Mouse (Mus musculus): Measurements from ENCODE around the gene Immp2l. TPM values are rescaled to one million over a fixed set of nuclear protein-coding genes. Genes with fewer than 3 reads are reported as not detected.

The Immp2l gene
- polyA plus RNA-seq, 1 experiment from 2014 or later: 30.5 TPM

DNA sequence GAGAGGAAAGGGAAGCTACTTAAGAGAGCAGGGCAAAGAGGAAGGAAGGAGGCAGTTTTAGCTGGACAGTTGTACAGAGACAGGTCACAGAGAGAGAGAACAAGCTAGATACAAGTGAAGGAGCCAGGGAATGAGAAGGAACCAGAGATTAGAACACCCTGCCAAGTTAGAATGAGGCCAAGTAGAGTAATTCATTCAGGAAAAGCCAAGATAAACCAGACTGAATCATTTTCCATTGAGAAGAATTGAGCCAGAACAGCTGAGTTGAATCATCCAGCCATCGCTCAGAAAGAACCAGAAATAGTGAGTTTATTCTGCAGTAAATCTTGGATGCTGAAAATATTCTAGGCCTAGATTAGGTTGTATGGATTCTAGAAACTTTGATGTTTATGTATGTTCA lies 1.4 kb upstream of the Immp2l start:
- H3K4me3 ChIP-seq (ENCODE audit: low read depth, low read length): no peak overlapping the region
- ATAC-seq: no peak
- no peaks in the 10 kb centered on the region for H3K36me3 ChIP-seq (ENCODE audit: control insufficient read depth, insufficient read depth)
- no peaks in the 10 kb centered on the region for H3K27me3 ChIP-seq (replicated peaks; ENCODE audit: control insufficient read depth, insufficient read depth, low read length)
- WGBS: 69% methylated on average over 1 of the region's 1 CpGs
- TF ChIP-seq CTCF (IDR thresholded peaks at IDR 0.05; ENCODE audit: low read depth): no peak
- H3K4me2 ChIP-seq (replicated peaks; ENCODE audit: low read depth): no peak overlapping the region
- H3K4me1 ChIP-seq (replicated peaks; ENCODE audit: control insufficient read depth, insufficient read depth, low read length): no peaks in the 10 kb centered on the region
- H3K9me3 ChIP-seq (ENCODE audit: control insufficient read depth): no peaks in the 10 kb centered on the region
- no peak overlapping the region for H3K9ac ChIP-seq (ENCODE audit: low read depth, low read length)
- H3K27ac ChIP-seq (ENCODE audit: low read depth, low read length): no peak overlapping the region

DNA sequence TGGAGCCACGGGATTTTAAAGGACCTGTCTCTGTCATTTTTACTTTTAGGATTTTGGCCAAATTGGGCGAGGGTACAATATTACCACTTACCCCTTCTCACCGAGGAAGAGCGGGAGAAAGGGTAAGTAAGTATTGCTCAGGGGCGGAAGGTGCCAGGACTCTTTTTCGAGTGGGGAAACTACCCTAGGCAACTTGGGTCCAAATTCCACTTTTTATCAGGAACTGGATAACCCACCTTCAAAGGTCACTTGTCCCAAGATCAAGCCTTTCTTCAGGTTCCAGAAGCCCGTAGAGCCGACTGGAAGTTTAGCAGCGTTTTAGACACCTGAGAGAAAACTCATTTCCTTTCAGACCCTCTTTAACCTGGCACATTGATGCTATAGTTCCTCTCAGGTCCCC lies 622 bp downstream of the Immp2l start:
- no peak for TF ChIP-seq CTCF (IDR thresholded peaks at IDR 0.05; ENCODE audit: low read depth)
- Histone ChIP-seq H3K4me1 (replicated peaks; ENCODE audit: control insufficient read depth, insufficient read depth, low read length) (no peaks in the 10 kb centered on the region), H3K27me3 (replicated peaks; ENCODE audit: control insufficient read depth, insufficient read depth, low read length) (no peaks in the 10 kb centered on the region), H3K4me2 (replicated peaks; ENCODE audit: low read depth) (peak overlapping the region; percentile 92), H3K9ac (ENCODE audit: low read depth, low read length) (peak overlapping the region; percentile 81), H3K36me3 (ENCODE audit: control insufficient read depth, insufficient read depth) (no peaks in the 10 kb centered on the region), H3K9me3 (ENCODE audit: control insufficient read depth) (no peaks in the 10 kb centered on the region), H3K4me3 (ENCODE audit: low read depth, low read length) (peak overlapping the region; percentile 83), H3K27ac (ENCODE audit: low read depth, low read length) (peak overlapping the region; percentile 88)
- ATAC-seq: peak; percentile 69
- WGBS: 6% methylated on average over 9 of the region's 9 CpGs

DNA sequence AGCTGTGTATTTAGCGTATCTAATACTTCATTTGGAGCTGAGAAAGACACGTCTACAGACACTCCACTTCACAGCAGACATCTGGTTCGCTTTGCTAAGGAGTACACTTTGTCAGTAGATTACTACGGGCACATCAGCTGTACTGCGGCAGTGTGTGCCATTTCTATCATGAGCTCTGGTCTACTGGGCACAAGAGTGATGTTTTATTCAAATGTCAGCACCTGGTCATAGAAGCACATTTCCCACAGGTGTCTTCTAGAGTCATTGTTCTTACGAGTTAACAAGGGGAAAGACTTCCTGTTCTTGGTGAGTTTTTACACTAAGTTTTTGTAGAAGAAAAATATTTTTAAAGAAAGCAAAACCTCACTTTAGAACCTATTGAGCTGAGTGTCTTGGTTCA lies 3.6 kb downstream of the Immp2l start:
- Histone ChIP-seq H3K4me1 (replicated peaks; ENCODE audit: control insufficient read depth, insufficient read depth, low read length) (no peaks in the 10 kb centered on the region), H3K27ac (ENCODE audit: low read depth, low read length) (no peak overlapping the region), H3K9me3 (ENCODE audit: control insufficient read depth) (no peaks in the 10 kb centered on the region), H3K27me3 (replicated peaks; ENCODE audit: control insufficient read depth, insufficient read depth, low read length) (no peaks in the 10 kb centered on the region), H3K4me2 (replicated peaks; ENCODE audit: low read depth) (no peak overlapping the region), H3K4me3 (ENCODE audit: low read depth, low read length) (no peak overlapping the region), H3K9ac (ENCODE audit: low read depth, low read length) (no peak overlapping the region), H3K36me3 (ENCODE audit: control insufficient read depth, insufficient read depth) (no peaks in the 10 kb centered on the region)
- no peak for ATAC-seq
- 77% methylated on average over 6 of the region's 6 CpGs for WGBS
- TF ChIP-seq CTCF (IDR thresholded peaks at IDR 0.05; ENCODE audit: low read depth): no peak

DNA sequence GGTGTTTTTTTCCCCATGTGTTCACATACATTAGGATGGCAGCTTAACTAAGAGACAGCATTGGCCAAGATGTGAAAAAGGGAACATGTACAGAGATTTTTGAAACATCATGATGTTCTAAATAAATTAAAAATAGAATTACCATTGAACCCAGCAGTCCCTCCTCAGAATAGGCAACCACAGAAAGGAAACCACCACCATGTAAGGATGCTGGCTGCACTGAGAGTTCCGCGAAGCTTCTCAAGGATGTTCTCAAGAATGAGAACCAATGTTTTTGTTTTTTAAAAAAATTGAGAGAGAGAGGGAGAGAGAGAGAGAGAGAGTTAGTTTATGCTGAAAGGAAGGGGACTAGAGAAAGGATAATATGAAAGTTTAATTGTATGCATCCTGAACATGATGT lies 7.2 kb downstream of the Immp2l start:
- no peak for TF ChIP-seq CTCF (IDR thresholded peaks at IDR 0.05; ENCODE audit: low read depth)
- Histone ChIP-seq H3K4me3 (ENCODE audit: low read depth, low read length) (no peak overlapping the region), H3K36me3 (ENCODE audit: control insufficient read depth, insufficient read depth) (no peaks in the 10 kb centered on the region), H3K27me3 (replicated peaks; ENCODE audit: control insufficient read depth, insufficient read depth, low read length) (no peaks in the 10 kb centered on the region), H3K4me1 (replicated peaks; ENCODE audit: control insufficient read depth, insufficient read depth, low read length) (no peaks in the 10 kb centered on the region), H3K9ac (ENCODE audit: low read depth, low read length) (no peak overlapping the region), H3K27ac (ENCODE audit: low read depth, low read length) (no peak overlapping the region), H3K4me2 (replicated peaks; ENCODE audit: low read depth) (no peak overlapping the region), H3K9me3 (ENCODE audit: control insufficient read depth) (no peaks in the 10 kb centered on the region)
- 94% methylated on average over 2 of the region's 2 CpGs for WGBS
- no peak for ATAC-seq

GRCm38 (mm10) chr12:41033196-41033595 lies 9.3 kb downstream of the Immp2l start:
- TF ChIP-seq CTCF (IDR thresholded peaks at IDR 0.05; ENCODE audit: low read depth): no peak
- Histone ChIP-seq H3K4me2 (replicated peaks; ENCODE audit: low read depth) (no peak overlapping the region), H3K9ac (ENCODE audit: low read depth, low read length) (no peak overlapping the region), H3K36me3 (ENCODE audit: control insufficient read depth, insufficient read depth) (no peaks in the 10 kb centered on the region), H3K4me3 (ENCODE audit: low read depth, low read length) (no peak overlapping the region), H3K4me1 (replicated peaks; ENCODE audit: control insufficient read depth, insufficient read depth, low read length) (no peaks in the 10 kb centered on the region), H3K9me3 (ENCODE audit: control insufficient read depth) (no peaks in the 10 kb centered on the region), H3K27ac (ENCODE audit: low read depth, low read length) (no peak overlapping the region), H3K27me3 (replicated peaks; ENCODE audit: control insufficient read depth, insufficient read depth, low read length) (no peaks in the 10 kb centered on the region)
- ATAC-seq: no peak
- 96% methylated on average over 3 of the region's 3 CpGs for WGBS

GRCm38 (mm10) chr12:41039834-41040233 lies 15.9 kb downstream of the Immp2l start:
- TF ChIP-seq CTCF (IDR thresholded peaks at IDR 0.05; ENCODE audit: low read depth): no peak
- Histone ChIP-seq H3K9ac (ENCODE audit: low read depth, low read length) (no peak overlapping the region), H3K4me3 (ENCODE audit: low read depth, low read length) (no peak overlapping the region), H3K4me1 (replicated peaks; ENCODE audit: control insufficient read depth, insufficient read depth, low read length) (no peaks in the 10 kb centered on the region), H3K36me3 (ENCODE audit: control insufficient read depth, insufficient read depth) (no peaks in the 10 kb centered on the region), H3K4me2 (replicated peaks; ENCODE audit: low read depth) (no peak overlapping the region), H3K27me3 (replicated peaks; ENCODE audit: control insufficient read depth, insufficient read depth, low read length) (no peaks in the 10 kb centered on the region), H3K27ac (ENCODE audit: low read depth, low read length) (no peak overlapping the region), H3K9me3 (ENCODE audit: control insufficient read depth) (no peaks in the 10 kb centered on the region)
- no peak for ATAC-seq
- 79% methylated on average over 5 of the region's 5 CpGs for WGBS

DNA sequence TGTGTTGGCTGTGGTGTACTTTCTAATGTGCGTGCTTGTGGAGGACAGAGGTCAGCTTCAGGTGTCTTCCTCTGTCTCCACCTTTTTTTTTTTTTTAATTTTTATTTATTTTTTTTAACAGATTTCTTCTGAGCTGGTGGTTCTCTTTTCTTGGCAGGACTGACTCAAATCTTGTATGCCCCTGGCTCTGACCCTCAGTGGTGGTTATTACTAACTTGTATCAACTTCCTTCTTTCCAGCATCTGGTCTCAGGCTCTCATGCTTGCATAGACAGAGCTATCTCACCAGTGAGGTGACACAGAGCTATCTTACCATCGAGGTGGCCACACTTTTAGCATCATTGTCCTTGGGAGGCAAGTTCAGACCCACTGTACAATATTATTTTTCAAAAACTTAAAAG lies 17.8 kb downstream of the Immp2l start:
- no peak overlapping the region for H3K4me2 ChIP-seq (replicated peaks; ENCODE audit: low read depth)
- WGBS: 78% methylated on average over 2 of the region's 2 CpGs
- H3K4me3 ChIP-seq (ENCODE audit: low read depth, low read length): no peak overlapping the region
- no peaks in the 10 kb centered on the region for H3K9me3 ChIP-seq (ENCODE audit: control insufficient read depth)
- no peak overlapping the region for H3K27ac ChIP-seq (ENCODE audit: low read depth, low read length)
- no peak for ATAC-seq
- H3K4me1 ChIP-seq (replicated peaks; ENCODE audit: control insufficient read depth, insufficient read depth, low read length): no peaks in the 10 kb centered on the region
- TF ChIP-seq CTCF (IDR thresholded peaks at IDR 0.05; ENCODE audit: low read depth): no peak
- H3K27me3 ChIP-seq (replicated peaks; ENCODE audit: control insufficient read depth, insufficient read depth, low read length): no peaks in the 10 kb centered on the region
- no peaks in the 10 kb centered on the region for H3K36me3 ChIP-seq (ENCODE audit: control insufficient read depth, insufficient read depth)
- H3K9ac ChIP-seq (ENCODE audit: low read depth, low read length): no peak overlapping the region

Data from intestine, postnatal 0 days (tissue).